Mouse (Mus musculus): ENCODE measurements at regions not wholly inside any gene's neighbourhood (a gene's known extent, or its start where the extent isn't known, plus 50 kb on each side); places are given as distances from the start of the nearest gene placed in this dataset.

DNA sequence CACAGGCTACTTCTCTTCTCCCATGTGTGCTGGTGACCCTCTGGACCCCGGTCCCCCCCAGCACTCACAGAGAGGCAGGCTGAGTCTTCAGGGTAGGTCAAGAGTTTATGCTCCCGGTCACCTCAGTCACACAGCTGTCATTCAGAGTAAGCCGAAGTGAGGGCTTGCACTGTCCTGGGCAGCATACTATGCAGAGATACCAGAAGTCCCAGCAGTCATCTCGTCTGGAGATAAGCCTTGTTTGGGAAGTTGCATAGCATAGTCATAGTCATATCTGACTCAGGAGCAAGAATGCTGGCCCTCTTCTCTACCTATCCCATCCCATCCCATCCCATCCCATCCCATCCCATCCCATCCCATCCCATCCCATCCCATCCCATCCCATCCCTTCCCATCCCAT, 1211.5 kb upstream of the A1bg start:
- TF ChIP-seq CTCF (IDR thresholded peaks at IDR 0.05; ENCODE audit: extremely low read depth, insufficient read depth, insufficient read length, insufficient replicate concordance) (no peak), POLR2A (IDR thresholded peaks at IDR 0.05; ENCODE audit: low read depth, low read length) (no peak)

Data from spleen, adult 2 months (tissue).